Mouse (Mus musculus): ENCODE measurements around the gene Mat2a.

DNA sequence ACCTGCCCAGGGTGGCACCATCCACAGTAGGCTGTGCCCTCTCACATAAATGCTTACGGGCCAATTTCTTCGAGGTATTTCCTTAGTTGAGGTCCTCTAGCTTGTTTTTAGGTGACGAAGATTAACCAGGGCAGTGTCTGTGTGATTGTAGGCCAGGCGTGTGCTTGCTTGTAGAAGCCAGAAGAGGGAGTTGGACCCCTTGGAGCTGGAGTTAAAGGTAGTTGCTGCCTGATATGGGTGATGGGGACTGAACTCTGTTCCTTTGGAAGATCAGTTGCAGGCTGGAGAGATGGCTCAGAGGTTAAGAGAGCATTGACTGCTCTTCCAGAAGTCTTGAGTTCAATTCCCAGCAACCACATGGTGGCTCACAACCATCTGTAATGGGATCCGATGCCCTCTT is 24.2 kb downstream of the Mat2a start:
- TF ChIP-seq MAFK (IDR thresholded peaks at IDR 0.05; ENCODE audit: insufficient read depth, low read depth, low read length): no peak
- no peak for TF ChIP-seq ZNF384 (IDR thresholded peaks at IDR 0.05; ENCODE audit: low read depth, low read length)
- no peak for TF ChIP-seq HCFC1 (IDR thresholded peaks at IDR 0.05; ENCODE audit: borderline replicate concordance, insufficient read depth, low read length)
- no peak for TF ChIP-seq ZC3H11A (IDR thresholded peaks at IDR 0.05; ENCODE audit: borderline replicate concordance, low read depth, low read length)
